Mouse (Mus musculus) heart, adult 2 months (tissue): ENCODE measurements around the gene Zfand3. TPM values are rescaled to one million over a fixed set of nuclear protein-coding genes. Genes with fewer than 3 reads are reported as not detected.
A peak's percentile ranks its signal among the peaks of the same experiment; 100 is the strongest.

Experiments
- DNase-seq, 2 experiments: peaks; one replicate each; pipeline ENCODE4 v3.0.0; 2021
- H3K27ac ChIP-seq: fragments of 200-600 bp; 2 replicates; pipeline ENCODE4 v1.8.1; 2022
- H3K27me3 ChIP-seq: fragments of 200-500 bp; 2 replicates; pipeline ENCODE4 v1.6.1; 2012; ENCODE audit warnings: mild to moderate bottlenecking, low read length, inconsistent platforms, mixed read lengths; ENCODE audit not compliant: control insufficient read depth, insufficient read depth
- H3K36me3 ChIP-seq: fragments of 200-500 bp; 2 replicates; pipeline ENCODE4 v1.6.1; 2012; ENCODE audit warnings: low read length, inconsistent platforms; ENCODE audit not compliant: control insufficient read depth, insufficient read depth
- H3K4me1 ChIP-seq: fragments of 200-500 bp; 2 replicates; pipeline ENCODE4 v1.6.1; 2011; ENCODE audit warnings: low read length; ENCODE audit not compliant: control insufficient read depth, insufficient read depth
- H3K4me3 ChIP-seq: fragments of 200-600 bp; 2 replicates; pipeline ENCODE4 v1.8.1; 2022
- H3K79me2 ChIP-seq: fragments of 200-500 bp; replicated peaks from 2 replicates; pipeline ENCODE4 v1.6.1; 2012; ENCODE audit warnings: mild to moderate bottlenecking, inconsistent platforms, low read length, moderate library complexity, mixed read lengths; ENCODE audit not compliant: control insufficient read depth, insufficient read depth
- H3K9ac ChIP-seq: fragments of 200-500 bp; 2 replicates; pipeline ENCODE4 v1.6.1; 2012; ENCODE audit warnings: low read depth, mild to moderate bottlenecking, control low read depth, inconsistent platforms, low read length, mixed read lengths
- CTCF ChIP-seq: fragments of 200-600 bp; IDR thresholded peaks from 2 replicates; pipeline ENCODE4 v1.8.1; 2022; ENCODE audit warnings: antibody characterized with exemption, mild to moderate bottlenecking, moderate library complexity
- EP300 ChIP-seq: fragments of 200-500 bp; IDR thresholded peaks from 2 replicates; pipeline ENCODE4 v1.6.1; 2011; ENCODE audit warnings: low read depth, low read length, control low read depth; ENCODE audit not compliant: insufficient read depth
- POLR2A ChIP-seq: fragments of 200-500 bp; IDR thresholded peaks from 2 replicates; pipeline ENCODE4 v1.6.1; 2011; ENCODE audit warnings: mild to moderate bottlenecking, low read depth, low read length, control low read depth; ENCODE audit not compliant: insufficient read depth
- WGBS: fragments of 180-500 bp; shearing (Covaris S2); methylation state at CpG from one replicate; pipeline ENCODE4 v1.1.7; 2018; 5-methylcytosine and 5-hydroxymethylcytosine counted together
- intact Hi-C: fragments of 180-260 bp; cut with DNase I; formaldehyde crosslinking; loops from one replicate; pipeline ENCODE4 v1.15.1; 2025
- polyA plus RNA-seq: library from polyadenylated mRNA; depleted of rRNA; stranded (reverse); fragments of >200 nt; gene quantifications from 2 replicates; pipeline ENCODE4 v1.2.3, GENCODE M21; 2012
- total RNA-seq, 2 experiments: library from RNA; stranded (reverse); gene quantifications; 2 replicates each; pipeline ENCODE4 v1.2.3; 2021

The Zfand3 gene
- total and polyA plus RNA-seq, 3 experiments: 106 to 149 (median 130) TPM

GRCm38 (mm10) chr17:30213371-30213770 lies 208.8 kb downstream of the Zfand3 start:
- 64% methylated on average over 5 of the region's 5 CpGs for WGBS
- Histone ChIP-seq H3K9ac (no peak overlapping the region), H3K27me3 (no peaks in the 10 kb centered on the region), H3K36me3 (no peaks in the 10 kb centered on the region), H3K4me3 (no peak overlapping the region), H3K79me2 (no peaks in the 10 kb centered on the region), H3K27ac (no peak overlapping the region), H3K4me1 (peaks cover 5% of the 10 kb centered on the region; the same call in 1 of the 2 replicates)
- TF ChIP-seq EP300 (no peak), CTCF (no peak), POLR2A (no peak)
- intact Hi-C loops: no loop called here
- DNase-seq: no peak

DNA sequence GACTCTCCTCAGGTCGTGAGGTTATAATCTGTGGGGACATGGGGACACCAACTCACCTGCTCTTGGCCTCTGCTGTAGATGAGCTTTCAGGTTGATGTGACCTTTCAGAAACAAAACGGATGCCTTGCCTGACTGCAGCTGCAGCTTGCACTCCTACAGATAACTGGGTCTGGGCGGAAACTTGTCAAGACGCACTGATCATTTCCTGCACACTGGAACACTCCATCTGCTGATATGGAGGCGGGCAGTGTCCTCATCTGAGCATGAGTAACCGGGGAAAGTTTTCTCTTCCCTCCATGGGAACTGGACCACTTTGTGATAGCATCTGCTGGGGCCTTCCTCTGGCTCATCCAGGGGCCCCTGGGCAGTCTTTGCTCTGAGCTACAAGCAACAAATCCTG lies 209.9 kb downstream of the Zfand3 start:
- no peak for DNase-seq
- intact Hi-C loops: no loop called here
- no peaks in the 10 kb centered on the region for H3K79me2 ChIP-seq
- H3K4me3 ChIP-seq: no peak overlapping the region
- 42% methylated on average over 6 of the region's 6 CpGs for WGBS
- no peak overlapping the region for H3K9ac ChIP-seq
- no peaks in the 10 kb centered on the region for H3K36me3 ChIP-seq
- peaks cover 5% of the 10 kb centered on the region; the same call in 1 of the 2 replicates for H3K4me1 ChIP-seq
- H3K27ac ChIP-seq: no peak overlapping the region
- H3K27me3 ChIP-seq: no peaks in the 10 kb centered on the region
- TF ChIP-seq CTCF: no peak
- TF ChIP-seq EP300: no peak
- TF ChIP-seq POLR2A: no peak

GRCm38 (mm10) chr17:30215741-30216140 lies 211.2 kb downstream of the Zfand3 start:
- TF ChIP-seq EP300 (0 out of 2 replicates have a peak, but pooled peaks have one; percentile 50), CTCF (no peak)
- intact Hi-C loops: no loop called here
- H3K79me2 ChIP-seq: no peaks in the 10 kb centered on the region
- H3K36me3 ChIP-seq: no peaks in the 10 kb centered on the region
- no peak overlapping the region for H3K4me3 ChIP-seq
- H3K9ac ChIP-seq: no peak overlapping the region
- H3K4me1 ChIP-seq: peaks cover 5% of the 10 kb centered on the region; the same call in 1 of the 2 replicates
- peak overlapping the region; percentile 47 for H3K27ac ChIP-seq
- DNase-seq: peak in 1 of 2 experiments; percentile 53
- 36% methylated on average over 4 of the region's 4 CpGs for WGBS
- no peaks in the 10 kb centered on the region for H3K27me3 ChIP-seq

GRCm38 (mm10) chr17:30221677-30222076 lies 217.1 kb downstream of the Zfand3 start:
- no peak for DNase-seq
- H3K79me2 ChIP-seq: no peaks in the 10 kb centered on the region
- 91% methylated on average over 14 of the region's 14 CpGs for WGBS
- no peaks in the 10 kb centered on the region for H3K27me3 ChIP-seq
- H3K4me1 ChIP-seq: no peaks in the 10 kb centered on the region
- no peak overlapping the region for H3K9ac ChIP-seq
- TF ChIP-seq POLR2A (no peak), EP300 (no peak), CTCF (no peak)
- H3K4me3 ChIP-seq: no peak overlapping the region
- intact Hi-C loops: no loop called here
- H3K36me3 ChIP-seq: no peaks in the 10 kb centered on the region
- no peak overlapping the region for H3K27ac ChIP-seq

DNA sequence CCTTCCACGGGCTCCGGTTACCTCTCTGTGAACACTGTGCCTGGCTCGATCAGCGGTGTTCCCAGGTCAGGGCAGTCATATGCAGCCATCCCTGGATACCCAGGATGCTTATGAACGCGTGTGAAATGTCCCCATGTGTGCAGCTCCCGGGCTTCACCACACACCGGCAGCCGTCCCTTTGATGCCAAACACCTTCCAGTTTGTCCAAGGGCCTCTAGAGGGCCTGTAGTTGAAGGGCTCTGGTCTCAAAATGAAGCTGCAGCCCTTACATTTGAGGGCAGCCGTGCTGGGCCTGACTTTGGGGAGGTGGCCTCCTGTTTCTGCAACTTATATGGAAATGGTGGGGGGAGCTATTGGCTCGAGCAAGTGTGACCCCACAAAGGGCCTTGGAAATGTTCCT lies 217.8 kb downstream of the Zfand3 start:
- no peak overlapping the region for H3K4me3 ChIP-seq
- H3K4me1 ChIP-seq: no peaks in the 10 kb centered on the region
- WGBS: 84% methylated on average over 11 of the region's 11 CpGs
- H3K79me2 ChIP-seq: no peaks in the 10 kb centered on the region
- no peak for DNase-seq
- no peak for TF ChIP-seq CTCF
- no peak for TF ChIP-seq POLR2A
- no peak for TF ChIP-seq EP300
- no peak overlapping the region for H3K27ac ChIP-seq
- no peaks in the 10 kb centered on the region for H3K36me3 ChIP-seq
- no peak overlapping the region for H3K9ac ChIP-seq
- no peaks in the 10 kb centered on the region for H3K27me3 ChIP-seq
- intact Hi-C loops: no loop called here

DNA sequence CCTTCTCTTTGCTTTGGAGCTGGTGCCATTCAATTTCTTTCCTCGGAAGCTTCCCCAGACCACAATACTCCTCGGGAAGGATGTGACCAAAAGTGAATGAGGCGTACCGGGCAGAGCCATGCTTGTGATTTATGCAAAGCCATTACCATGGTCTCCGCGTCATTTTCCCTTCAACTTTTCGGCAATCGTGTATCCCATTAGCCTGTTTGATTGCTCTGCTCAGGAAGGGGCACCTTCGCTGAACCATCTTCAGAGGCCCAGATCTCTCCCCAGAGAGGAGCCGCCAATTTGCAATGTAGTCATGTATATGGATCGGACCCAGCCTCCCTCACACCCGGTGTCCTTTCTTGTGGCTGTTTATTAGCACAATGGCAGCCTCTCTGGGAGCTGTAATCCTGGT lies 218.3 kb downstream of the Zfand3 start:
- H3K79me2 ChIP-seq: no peaks in the 10 kb centered on the region
- DNase-seq: no peak
- no peaks in the 10 kb centered on the region for H3K36me3 ChIP-seq
- TF ChIP-seq CTCF (no peak), POLR2A (no peak), EP300 (no peak)
- H3K4me3 ChIP-seq: no peak overlapping the region
- WGBS: 92% methylated on average over 12 of the region's 12 CpGs
- H3K27ac ChIP-seq: no peak overlapping the region
- no peaks in the 10 kb centered on the region for H3K4me1 ChIP-seq
- intact Hi-C loops: no loop called here
- no peak overlapping the region for H3K9ac ChIP-seq
- H3K27me3 ChIP-seq: no peaks in the 10 kb centered on the region
